Comparison of ENCODE assay signal across 8 mouse cellular contexts in the genomic region with DNA sequence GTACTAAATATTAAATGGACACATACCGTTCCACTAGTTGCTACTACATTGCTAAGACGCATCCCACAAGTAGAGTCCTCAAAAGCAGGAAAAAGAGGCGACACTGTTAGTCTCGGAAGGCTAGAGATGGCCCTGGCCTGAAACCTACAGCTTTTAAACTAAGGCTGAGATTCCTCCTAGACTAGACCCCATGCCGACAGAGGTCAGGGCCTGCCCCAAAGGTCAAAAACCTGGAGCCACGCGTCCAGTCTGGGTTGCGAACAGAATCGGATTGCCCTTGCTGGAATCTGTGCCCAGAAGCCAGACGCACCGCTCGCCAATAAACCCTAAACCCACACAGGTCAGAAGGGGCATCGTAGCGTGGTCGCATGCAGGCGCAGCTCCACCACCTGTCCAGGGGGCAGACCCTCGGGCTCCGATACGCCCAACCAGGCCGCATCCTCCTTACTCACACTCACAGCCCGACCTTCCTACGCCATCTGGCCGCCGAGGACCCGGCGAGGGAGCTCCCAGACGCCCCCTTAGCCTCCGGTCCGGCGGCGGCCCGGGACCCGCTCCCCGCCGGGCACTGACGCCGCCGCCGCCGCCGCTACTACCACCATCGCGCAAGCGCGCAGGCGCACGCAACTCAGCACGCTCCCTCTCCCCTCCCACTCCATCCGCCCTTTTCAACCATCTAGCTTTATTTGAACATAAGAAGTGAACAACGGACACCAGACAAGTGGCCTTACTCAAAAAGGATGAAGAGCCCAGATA. TPM values are rescaled to one million over a fixed set of nuclear protein-coding genes. Genes with fewer than 3 reads are reported as not detected.
DNase-seq lines count a peak whose midpoint lies in the region; ATAC-seq lines count a peak whose summit lies in the region.

A gene (minus strand): TSS at position 609 of the 756 bp plus-strand sequence.

- H3K9ac ChIP-seq in embryonic facial prominence, embryonic 13.5 days: peak within 1 kb of the TSS; percentile 94
- H3K9ac ChIP-seq in limb, embryonic 13.5 days: peak within 1 kb of the TSS; percentile 88
- H3K9ac ChIP-seq in midbrain, embryonic 16.5 days (ENCODE audit: low read depth, low read length): peak within 1 kb of the TSS; percentile 96

- no peaks in the 10 kb centered on the region for H3K27me3 ChIP-seq in embryonic facial prominence, embryonic 13.5 days
- H3K27me3 ChIP-seq in limb, embryonic 13.5 days: no peaks in the 10 kb centered on the region
- no peaks in the 10 kb centered on the region for H3K27me3 ChIP-seq in midbrain, embryonic 16.5 days (ENCODE audit: control insufficient read depth, insufficient read depth, low read depth, low read length)

- H3K27ac ChIP-seq in embryonic facial prominence, embryonic 13.5 days: peak within 1 kb of the TSS; percentile 73
- peak within 1 kb of the TSS; percentile 58; the same call in 1 of the 2 replicates for H3K27ac ChIP-seq in limb, embryonic 13.5 days
- H3K27ac ChIP-seq in midbrain, embryonic 16.5 days (ENCODE audit: low read length): peak within 1 kb of the TSS; percentile 81

- peak within 1 kb of the TSS; percentile 92 for H3K4me3 ChIP-seq in embryonic facial prominence, embryonic 13.5 days
- peak within 1 kb of the TSS; percentile 94 for H3K4me3 ChIP-seq in limb, embryonic 13.5 days
- peak within 1 kb of the TSS; percentile 93 for H3K4me3 ChIP-seq in midbrain, embryonic 16.5 days (ENCODE audit: low read depth, low read length)

- peaks cover 17% of the 10 kb centered on the region for H3K4me1 ChIP-seq in embryonic facial prominence, embryonic 13.5 days
- H3K4me1 ChIP-seq in limb, embryonic 13.5 days: peaks cover 16% of the 10 kb centered on the region
- peaks cover 23% of the 10 kb centered on the region for H3K4me1 ChIP-seq in midbrain, embryonic 16.5 days (ENCODE audit: control insufficient read depth, insufficient read depth, low read length)

- H3K4me2 ChIP-seq in embryonic facial prominence, embryonic 13.5 days: peak within 1 kb of the TSS; percentile 60
- H3K4me2 ChIP-seq in limb, embryonic 13.5 days (replicated peaks): peak within 1 kb of the TSS; percentile 76
- peak within 1 kb of the TSS; percentile 79 for H3K4me2 ChIP-seq in midbrain, embryonic 16.5 days (ENCODE audit: low read length)

- no peaks in the 10 kb centered on the region for H3K9me3 ChIP-seq in embryonic facial prominence, embryonic 13.5 days
- no peaks in the 10 kb centered on the region for H3K9me3 ChIP-seq in limb, embryonic 13.5 days
- H3K9me3 ChIP-seq in midbrain, embryonic 16.5 days (replicated peaks; ENCODE audit: control insufficient read depth, low read length, poor library complexity, severe bottlenecking): no peaks in the 10 kb centered on the region

- under 1% methylated on average over 50 of the region's 50 CpGs for WGBS in embryonic facial prominence, embryonic 13.5 days
- under 1% methylated on average over 50 of the region's 50 CpGs for WGBS in limb, embryonic 13.5 days
- under 1% methylated on average over 48 of the region's 50 CpGs for WGBS in midbrain, embryonic 16.5 days

- peak; percentile 80 for ATAC-seq in embryonic facial prominence, embryonic 13.5 days (ENCODE audit: insufficient number of reproducible peaks, insufficient read depth, low FRiP score, low TSS enrichment, low read depth)
- ATAC-seq in limb, embryonic 13.5 days (ENCODE audit: low FRiP score, low read depth): peak; percentile 85
- peak; percentile 91 for ATAC-seq in midbrain, embryonic 16.5 days

- peak; percentile 80 for DNase-seq in 3134 (ENCODE audit: extremely low read depth, insufficient read length, low spot score)
- DNase-seq in adrenal gland, postnatal 36 days: peak; percentile 92
- peak; percentile 92 to 93 for DNase-seq in heart, adult 18-20 months
- DNase-seq in kidney, adult 8-10 months: peak; percentile 90 to 91
- peak; percentile 81 to 90 for DNase-seq in spleen, postnatal 10 days (ENCODE audit: low spot score in 2 of 2)

- H3K36me3 ChIP-seq in embryonic facial prominence, embryonic 13.5 days: no peaks in the 10 kb centered on the region
- H3K36me3 ChIP-seq in limb, embryonic 13.5 days: peaks cover 10% of the 10 kb centered on the region; the same call in 1 of the 2 replicates
- H3K36me3 ChIP-seq in midbrain, embryonic 16.5 days (ENCODE audit: control insufficient read depth, insufficient read depth, low read length): no peaks in the 10 kb centered on the region

RNA-seq across cellular contexts. Expression of the gene that starts here (rescaled TPM):
- total RNA-seq in adrenal gland, postnatal 36 days (2021): 100 to 1,000 TPM in 1 of 2 experiments, 10 to 100 TPM in 1; 92.4 to 101 TPM
- polyA plus RNA-seq in embryonic facial prominence, embryonic 13.5 days (2015; fragmentation: Nextera tagmentation; extraction: Ambion mirVana): 49.1 and 49.7 TPM in 2 replicates
- 100 to 1,000 TPM; 496 TPM for total RNA-seq in heart, adult 18-20 months (2021)
- polyA plus RNA-seq in limb, embryonic 13.5 days (2015; fragmentation: Nextera tagmentation; extraction: Ambion mirVana): 50.4 and 54.9 TPM in 2 replicates
- polyA plus RNA-seq in midbrain, embryonic 16.5 days (2015; fragmentation: Nextera tagmentation; extraction: Ambion mirVana): 33.6 and 33.7 TPM in 2 replicates

Comparison
In these comparisons a context has a peak if more than half of its experiments do, and no peak if none do; other contexts are left out.
1. Peak in every context shown above with its lines: DNase-seq, ATAC-seq, H3K4me3 ChIP-seq and H3K27ac ChIP-seq.
2. RNA of the gene that starts here (total RNA-seq): 496 TPM in heart, adult 18-20 months; 92.4 to 101 TPM in adrenal gland, postnatal 36 days; every median in the first group is over 4 times any median in the second.